In the genomic region with DNA sequence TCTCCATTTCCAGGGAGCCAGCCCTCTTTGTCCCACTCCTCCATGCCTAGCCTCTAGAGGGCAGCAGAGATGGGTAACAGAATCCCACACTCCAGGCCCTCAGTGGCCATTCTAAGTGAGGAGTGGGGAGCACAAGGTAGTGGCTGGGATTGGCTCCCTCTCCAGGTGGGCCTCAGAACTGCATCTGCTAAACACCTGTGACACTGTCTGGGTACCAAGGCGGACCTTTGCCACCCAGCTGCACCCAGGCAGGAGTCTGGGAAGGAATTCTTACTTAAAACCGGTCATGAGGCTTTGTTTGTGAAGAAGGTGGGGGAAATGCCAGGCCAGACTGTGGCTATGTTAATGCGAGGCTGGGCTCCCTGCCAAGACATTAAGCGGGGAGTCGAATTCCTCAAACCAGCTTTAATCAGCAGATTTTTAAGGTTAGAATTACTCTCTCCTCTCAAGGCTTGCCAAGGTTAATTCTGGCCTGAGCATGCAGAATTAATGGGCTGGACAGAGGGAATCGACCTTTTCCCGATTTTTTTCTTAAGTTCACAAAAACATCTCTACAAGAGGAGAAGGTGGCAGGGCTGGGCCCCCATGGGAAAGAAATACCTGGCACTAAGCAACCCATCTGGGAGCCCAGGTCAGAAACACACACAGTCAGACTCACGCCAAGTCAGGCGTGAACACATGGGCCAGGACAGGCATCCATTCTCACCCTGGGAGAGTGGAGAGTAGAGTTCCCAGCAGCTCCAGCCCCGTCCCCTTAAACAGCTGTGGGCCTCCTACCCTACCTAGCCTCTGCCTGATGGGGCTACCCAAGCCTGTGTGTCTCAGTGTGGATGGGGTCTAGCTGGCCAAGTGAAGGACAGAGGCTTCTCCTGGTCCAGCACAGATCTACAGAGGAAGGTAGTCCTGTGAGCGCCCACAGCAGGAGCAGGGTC, we compare ENCODE assay signal across 8 mouse cellular contexts.
DNase-seq lines count a peak whose midpoint lies in the region; ATAC-seq and TF ChIP-seq lines count a peak whose summit lies in the region.

No protein-coding gene starts in this region.

- no peak for TF ChIP-seq EP300 in lung, postnatal 0 days (IDR thresholded peaks at IDR 0.05)

- H3K4me2 ChIP-seq in kidney, embryonic 14.5 days (replicated peaks; ENCODE audit: low read depth, low read length): no peak overlapping the region
- H3K4me2 ChIP-seq in lung, postnatal 0 days (replicated peaks; ENCODE audit: low read depth, low read length): no peak overlapping the region

- H3K4me1 ChIP-seq in kidney, embryonic 14.5 days (ENCODE audit: control insufficient read depth, insufficient read depth, low read length): peaks cover 17% of the 10 kb centered on the region
- H3K4me1 ChIP-seq in lung, postnatal 0 days (ENCODE audit: insufficient read depth, low read depth, low read length): no peaks in the 10 kb centered on the region

- H3K9me3 ChIP-seq in kidney, embryonic 14.5 days (ENCODE audit: control insufficient read depth, low read length): no peaks in the 10 kb centered on the region
- no peaks in the 10 kb centered on the region for H3K9me3 ChIP-seq in lung, postnatal 0 days (ENCODE audit: low read length)

- peak; percentile 78 for TF ChIP-seq CTCF in lung, postnatal 0 days (IDR thresholded peaks at IDR 0.05)

- peak overlapping the region; percentile 24; the same call in 1 of the 2 replicates for H3K27ac ChIP-seq in kidney, embryonic 14.5 days (ENCODE audit: low read depth, low read length)
- H3K27ac ChIP-seq in lung, postnatal 0 days (ENCODE audit: low read length): no peak overlapping the region

- H3K9ac ChIP-seq in kidney, embryonic 14.5 days (ENCODE audit: low read depth, low read length): no peak overlapping the region
- H3K9ac ChIP-seq in lung, postnatal 0 days (replicated peaks; ENCODE audit: low read depth): no peak overlapping the region

- ATAC-seq in kidney, embryonic 14.5 days (ENCODE audit: low FRiP score, low TSS enrichment): peak; percentile 70
- ATAC-seq in lung, postnatal 0 days: peak; percentile 50; the same call in 1 of the 2 replicates
- no peak for ATAC-seq in inflammation-experienced regulatory T-cells, adult 6 months

- H3K4me3 ChIP-seq in kidney, embryonic 14.5 days (ENCODE audit: low read length): no peak overlapping the region
- no peak overlapping the region for H3K4me3 ChIP-seq in lung, postnatal 0 days (ENCODE audit: low read depth, low read length)

- 19% methylated on average over 11 of the region's 11 CpGs for WGBS in kidney, embryonic 14.5 days
- 29% methylated on average over 11 of the region's 11 CpGs for WGBS in lung, postnatal 0 days

- no peaks in the 10 kb centered on the region for H3K36me3 ChIP-seq in kidney, embryonic 14.5 days (ENCODE audit: control insufficient read depth, insufficient read depth, low read length)
- H3K36me3 ChIP-seq in lung, postnatal 0 days (ENCODE audit: insufficient read depth, low read length): no peaks in the 10 kb centered on the region

- no peaks in the 10 kb centered on the region for H3K27me3 ChIP-seq in kidney, embryonic 14.5 days (ENCODE audit: control insufficient read depth, insufficient read depth, low read length)
- no peaks in the 10 kb centered on the region for H3K27me3 ChIP-seq in lung, postnatal 0 days (replicated peaks; ENCODE audit: insufficient read depth, low read length)

- intact Hi-C loops in gastrocnemius, postnatal 14 days (cut with DNase I; ENCODE audit: low total_unique reads): loop anchor here (5.0 kb wide), 1 partner anchor 145 kb away; no protein-coding TSS in a partner anchor

- DNase-seq in lung, adult 18-20 months: peak; percentile 18 to 23
- no peak for DNase-seq in lung, postnatal 25 days (ENCODE audit: low spot score)
- DNase-seq in cerebellum, postnatal 25 days: peak; percentile 61 to 70
- DNase-seq in gastrocnemius, postnatal 14 days: peak; percentile 27
- DNase-seq in lung, postnatal 0 days (ENCODE audit: low spot score): peak; percentile 46
- DNase-seq in retina, postnatal 1 day: peak; percentile 80
